ENCODE assay signal across 27 mouse cellular contexts in the genomic region with DNA sequence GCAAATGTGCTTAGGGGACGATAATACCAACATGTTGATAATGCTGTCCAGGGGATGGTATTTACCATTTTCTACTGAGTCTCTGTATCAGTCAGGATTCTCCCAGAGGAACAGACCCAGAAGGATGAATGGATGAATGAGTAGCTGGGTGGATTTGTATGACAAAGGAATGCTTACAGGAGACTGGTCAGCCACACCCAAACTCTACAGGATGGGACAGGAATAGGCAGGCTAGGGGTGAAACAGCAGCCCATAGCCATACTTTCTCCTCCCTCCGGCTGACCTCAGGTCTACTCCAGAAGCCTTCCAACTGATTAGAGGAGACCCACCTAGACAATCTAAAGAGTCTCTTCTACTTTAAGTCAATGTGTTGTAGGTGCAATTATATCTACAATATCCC. TPM values are rescaled to one million over a fixed set of nuclear protein-coding genes. Genes with fewer than 3 reads are reported as not detected.
"Had no signal": no experiment of that assay in that cellular context is flagged by ENCODE, and none has a peak within 500 bp of the region (broad histone marks: within the 10 kb centered on the region; RNA-seq: fewer than 3 reads in every experiment).

No protein-coding gene starts in this region.

- H3K4me2 ChIP-seq: heart, embryonic 12.5 days; hindbrain, embryonic 12.5 days; hindbrain, embryonic 14.5 days; intestine, embryonic 15.5 days; limb, embryonic 12.5 days; liver, embryonic 11.5 days; liver, embryonic 13.5 days; liver, embryonic 15.5 days had no signal

- H3K9ac ChIP-seq: heart, embryonic 12.5 days; hindbrain, embryonic 12.5 days; hindbrain, embryonic 14.5 days; intestine, embryonic 15.5 days; limb, embryonic 12.5 days; liver, embryonic 13.5 days; liver, embryonic 15.5 days had no signal

- H3K4me3 ChIP-seq: gastrocnemius, adult 2 months; heart, embryonic 10.5 days; heart, embryonic 12.5 days; hindbrain, embryonic 10.5 days; hindbrain, embryonic 12.5 days; intestine, embryonic 15.5 days; layer of hippocampus, adult 2 months; left cerebral cortex, adult 2 months; limb, embryonic 10.5 days; limb, embryonic 12.5 days; liver, embryonic 13.5 days; liver, embryonic 15.5 days had no signal

- ATAC-seq: hindbrain, embryonic 16.5 days; intestine, embryonic 15.5 days had no signal

- H3K4me1 ChIP-seq: heart, embryonic 10.5 days; heart, embryonic 12.5 days; hindbrain, embryonic 10.5 days; hindbrain, embryonic 12.5 days; intestine, embryonic 15.5 days; limb, embryonic 12.5 days; liver, embryonic 13.5 days; liver, embryonic 15.5 days had no signal

- H3K36me3 ChIP-seq: heart, embryonic 10.5 days; heart, embryonic 12.5 days; hindbrain, embryonic 10.5 days; hindbrain, embryonic 12.5 days; intestine, embryonic 15.5 days; limb, embryonic 10.5 days; limb, embryonic 12.5 days; liver, embryonic 13.5 days; liver, embryonic 15.5 days had no signal

- DNase-seq: gastrocnemius, adult 2 months; gastrocnemius, postnatal 10 days; gastrocnemius, postnatal 25 days; heart, adult 18-20 months; heart, postnatal 10 days; heart, postnatal 4 days; kidney, adult 11 months; kidney, adult 2 months; kidney, postnatal 10 days; kidney, postnatal 25 days; kidney, postnatal 4 days; liver; liver, embryonic 13.5 days had no signal

- H3K9me3 ChIP-seq: heart, embryonic 12.5 days; hindbrain, embryonic 10.5 days; hindbrain, embryonic 12.5 days; intestine, embryonic 15.5 days; limb, embryonic 10.5 days; limb, embryonic 12.5 days; liver, embryonic 13.5 days; liver, embryonic 15.5 days had no signal

- H3K27me3 ChIP-seq: heart, embryonic 12.5 days; hindbrain, embryonic 12.5 days; intestine, embryonic 15.5 days; limb, embryonic 12.5 days; liver, embryonic 13.5 days; liver, embryonic 15.5 days had no signal

- H3K27ac ChIP-seq: gastrocnemius, adult 2 months; heart, embryonic 10.5 days; hindbrain, embryonic 10.5 days; hindbrain, embryonic 12.5 days; hindbrain, embryonic 14.5 days; intestine, embryonic 15.5 days; layer of hippocampus, adult 2 months; left cerebral cortex, adult 2 months; limb, embryonic 10.5 days; limb, embryonic 12.5 days; liver, embryonic 13.5 days; liver, embryonic 15.5 days had no signal

RNA-seq across cellular contexts. Expression of gene Stmnd1, which starts 9.0 kb away (rescaled TPM):
- polyA plus RNA-seq: heart, embryonic 14.5 days; hindbrain, embryonic 10.5 days; hindbrain, embryonic 12.5 days; intestine, embryonic 15.5 days; limb, embryonic 10.5 days; liver, embryonic 11.5 days; liver, embryonic 13.5 days; liver, embryonic 15.5 days had no signal
